Comparison of ENCODE assay signal across 27 mouse cellular contexts in genomic region chr1:74203457-74203856, GRCm38 (mm10). TPM values are rescaled to one million over a fixed set of nuclear protein-coding genes. Genes with fewer than 3 reads are reported as not detected.
DNase-seq lines count a peak whose midpoint lies in the region; ATAC-seq and TF ChIP-seq lines count a peak whose summit lies in the region.
"Had no signal": no experiment of that assay in that cellular context is flagged by ENCODE, and none has a peak within 500 bp of the region (broad histone marks: within the 10 kb centered on the region; RNA-seq: fewer than 3 reads in every experiment).

No protein-coding gene starts in this region.

- TF ChIP-seq CTCF in kidney, adult 2 months (conservative IDR thresholded peaks at IDR 0.05; ENCODE audit: insufficient read depth, insufficient read length, low read depth, low read length), result 0 out of 2 replicates have a peak, but pooled peaks have one; percentile 3
- 0 out of 2 replicates have a peak, but pooled peaks have one; percentile 5 for TF ChIP-seq CTCF in E14TG2a.4 (conservative IDR thresholded peaks at IDR 0.05; ENCODE audit: low read length)

- 63% methylated on average over 5 of the region's 5 CpGs for WGBS in kidney, adult 2 months
- WGBS in kidney, embryonic 14.5 days, result 70% methylated on average over 5 of the region's 5 CpGs

- H3K4me2 ChIP-seq in kidney, embryonic 14.5 days (replicated peaks; ENCODE audit: low read depth, low read length), result no peak overlapping the region
- H3K4me2 ChIP-seq: embryonic facial prominence, embryonic 13.5 days; forebrain, embryonic 13.5 days; heart, embryonic 13.5 days; hindbrain, embryonic 13.5 days had no signal

- H3K9ac ChIP-seq in kidney, embryonic 14.5 days (ENCODE audit: low read depth, low read length), result no peak overlapping the region
- H3K9ac ChIP-seq: embryonic facial prominence, embryonic 13.5 days; forebrain, embryonic 13.5 days; forebrain, postnatal 0 days; heart, embryonic 13.5 days; hindbrain, embryonic 13.5 days had no signal

- DNase-seq in kidney, adult 2 months, result no peak
- DNase-seq in A20 (ENCODE audit: low read depth, low spot score), result peak; percentile 27
- peak; percentile 15 for DNase-seq in MEL-GATA-1-ER (ENCODE audit: extremely low read depth, low read depth)
- DNase-seq in thymus, postnatal 36 days, result no peak
- no peak for DNase-seq in cerebellum, postnatal 14 days
- no peak for DNase-seq in adrenal gland, adult 18-20 months (ENCODE audit: low spot score in 2 of 2)
- DNase-seq: adrenal gland, postnatal 10 days; cerebellum, adult 11 months; cerebellum, adult 9-10 months; cerebellum, postnatal 36 days; forebrain, postnatal 0 days; gastrocnemius, postnatal 14 days; kidney, adult 9 months had no signal

- no peaks in the 10 kb centered on the region; the same call in 1 of the 2 replicates for H3K27me3 ChIP-seq in kidney, adult 2 months (replicated peaks; ENCODE audit: control insufficient read depth, insufficient read depth, low read length)
- H3K27me3 ChIP-seq in kidney, embryonic 14.5 days (ENCODE audit: control insufficient read depth, insufficient read depth, low read length), result no peaks in the 10 kb centered on the region
- 0 out of 2 replicates have a peak, but pooled peaks cover 4% of the 10 kb centered on the region for H3K27me3 ChIP-seq in E14TG2a.4 (ENCODE audit: insufficient read depth, low read length)
- H3K27me3 ChIP-seq: embryonic facial prominence, embryonic 13.5 days; forebrain, embryonic 13.5 days; heart, embryonic 13.5 days; hindbrain, embryonic 13.5 days had no signal

- no peak overlapping the region for H3K27ac ChIP-seq in kidney, adult 2 months (ENCODE audit: insufficient read depth, low read depth, low read length)
- H3K27ac ChIP-seq in kidney, embryonic 14.5 days (ENCODE audit: low read depth, low read length), result no peak overlapping the region
- H3K27ac ChIP-seq: embryonic facial prominence, embryonic 13.5 days; forebrain, embryonic 13.5 days; heart, embryonic 13.5 days; hindbrain, embryonic 13.5 days; hindbrain, postnatal 0 days had no signal

- no peak for ATAC-seq in kidney, embryonic 14.5 days (ENCODE audit: low FRiP score, low TSS enrichment)
- ATAC-seq: forebrain, embryonic 13.5 days; forebrain, postnatal 0 days; hindbrain, postnatal 0 days had no signal

- H3K4me1 ChIP-seq in kidney, adult 2 months (ENCODE audit: control insufficient read depth, insufficient read depth, low read length), result no peaks in the 10 kb centered on the region
- H3K4me1 ChIP-seq in kidney, embryonic 14.5 days (ENCODE audit: control insufficient read depth, insufficient read depth, low read length), result no peaks in the 10 kb centered on the region
- peaks cover 35% of the 10 kb centered on the region for H3K4me1 ChIP-seq in E14TG2a.4 (replicated peaks; ENCODE audit: low read depth, low read length)
- H3K4me1 ChIP-seq: forebrain, embryonic 13.5 days had no signal

- no peak overlapping the region for H3K4me3 ChIP-seq in kidney, adult 2 months (ENCODE audit: insufficient read depth, low read depth, low read length)
- no peak overlapping the region for H3K4me3 ChIP-seq in kidney, embryonic 14.5 days (ENCODE audit: low read length)
- H3K4me3 ChIP-seq in E14TG2a.4 (replicated peaks; ENCODE audit: low read length), result no peak overlapping the region
- H3K4me3 ChIP-seq: embryonic facial prominence, embryonic 13.5 days; forebrain, embryonic 13.5 days; heart, embryonic 13.5 days; hindbrain, embryonic 13.5 days had no signal

- TF ChIP-seq POLR2A in kidney, adult 2 months (IDR thresholded peaks at IDR 0.05; ENCODE audit: low read depth, low read length), result no peak

- H3K9me3 ChIP-seq in kidney, embryonic 14.5 days (ENCODE audit: control insufficient read depth, low read length), result no peaks in the 10 kb centered on the region
- no peaks in the 10 kb centered on the region for H3K9me3 ChIP-seq in E14TG2a.4 (ENCODE audit: low read length)
- H3K9me3 ChIP-seq: embryonic facial prominence, embryonic 13.5 days; forebrain, embryonic 13.5 days; heart, embryonic 13.5 days; hindbrain, embryonic 13.5 days had no signal

- no peaks in the 10 kb centered on the region for H3K36me3 ChIP-seq in kidney, adult 2 months (ENCODE audit: control insufficient read depth, insufficient read depth, low read length)
- H3K36me3 ChIP-seq in kidney, embryonic 14.5 days (ENCODE audit: control insufficient read depth, insufficient read depth, low read length), result no peaks in the 10 kb centered on the region
- no peaks in the 10 kb centered on the region for H3K36me3 ChIP-seq in E14TG2a.4 (ENCODE audit: insufficient read depth, low read length)
- H3K36me3 ChIP-seq: embryonic facial prominence, embryonic 13.5 days; heart, embryonic 13.5 days; hindbrain, embryonic 13.5 days had no signal

RNA-seq across cellular contexts. Expression of gene Cxcr1, which starts 9.0 kb away (rescaled TPM):
- polyA plus RNA-seq in kidney, adult 2 months (2012; rRNA removed), result not detected in 2 replicates
- not detected in 2 replicates for polyA plus RNA-seq in kidney, embryonic 14.5 days (2014; fragmentation: Nextera tagmentation; extraction: Ambion mirVana)
- not detected for total RNA-seq in adrenal gland, adult 18-20 months (2021)
- total RNA-seq: adrenal gland, postnatal 10 days; adrenal gland, postnatal 4 days; ES-E14; forebrain, postnatal 0 days; gastrocnemius, adult 18-20 months; gastrocnemius, postnatal 14 days; hindbrain, postnatal 0 days had no signal
- polyA plus RNA-seq: brain, embryonic 14.5 days; embryonic facial prominence, embryonic 13.5 days; forebrain, embryonic 13.5 days; forebrain, postnatal 0 days; gonadal fat pad, adult 2 months; heart, embryonic 13.5 days; heart, postnatal 0 days; hindbrain, embryonic 13.5 days; hindbrain, postnatal 0 days; intestine, embryonic 14.5 days had no signal

RNA-seq across cellular contexts. Expression of gene Arpc2, which starts 32.4 kb away (rescaled TPM):
- polyA plus RNA-seq in kidney, adult 2 months (2012; rRNA removed), result 124 TPM in 2 replicates
- 378 and 417 TPM in 2 replicates for polyA plus RNA-seq in kidney, embryonic 14.5 days (2014; fragmentation: Nextera tagmentation; extraction: Ambion mirVana)
- 100 to 1,000 TPM; 174 to 191 TPM for total RNA-seq in adrenal gland, adult 18-20 months (2021)

RNA-seq across cellular contexts. Expression of gene Cxcr2, which starts 49.7 kb away (rescaled TPM):
- 0.07 and 0.55 TPM in 2 replicates for polyA plus RNA-seq in kidney, adult 2 months (2012; rRNA removed)
- 0.10 TPM in 1 of 2 replicates, not detected in the other for polyA plus RNA-seq in kidney, embryonic 14.5 days (2014; fragmentation: Nextera tagmentation; extraction: Ambion mirVana)
- under 1 TPM in 1 of 2 experiments, not detected in 1; 0.13 TPM for total RNA-seq in adrenal gland, adult 18-20 months (2021)
- total RNA-seq: gastrocnemius, adult 18-20 months; gastrocnemius, postnatal 14 days had no signal
- polyA plus RNA-seq: heart, embryonic 13.5 days had no signal

Comparison
In these comparisons a context has a peak if more than half of its experiments do, and no peak if none do; other contexts are left out.
1. DNase-seq: peak in A20 (single experiment) and MEL-GATA-1-ER (single experiment); none in kidney, adult 2 months (single experiment), thymus, postnatal 36 days (0 of 2), cerebellum, postnatal 14 days (0 of 2) and adrenal gland, adult 18-20 months (0 of 2).